Mouse (Mus musculus) heart, embryonic 12.5 days (tissue): ENCODE data around the gene Gm3164. TPM values are rescaled to one million over a fixed set of nuclear protein-coding genes. Genes with fewer than 3 reads are reported as not detected.
"Not testable (repeated sequence)": the region's sequence is repeated elsewhere in the genome, so short reads cannot be mapped to it uniquely, and the experiment has no call there.

Source experiments
- ATAC-seq: fragments of 200-750 bp; cut with Nextera tagmentation; 2 replicates; pipeline ENCODE4 v1.8.0; 2017; ENCODE audit warnings: moderate TSS enrichment, moderate library complexity; ENCODE audit not compliant: insufficient number of reproducible peaks, low FRiP score
- H3K27ac ChIP-seq: fragments of 300-500 bp; sonication (generic); 2 replicates; pipeline ENCODE4 v1.5.1; 2016; ENCODE audit warnings: mild to moderate bottlenecking, moderate library complexity; ENCODE audit not compliant: poor library complexity, severe bottlenecking
- H3K27me3 ChIP-seq: fragments of 300-500 bp; sonication (generic); replicated peaks from 2 replicates; pipeline ENCODE4 v1.6.1; 2016; ENCODE audit warnings: mild to moderate bottlenecking, moderate library complexity
- H3K36me3 ChIP-seq: fragments of 300-500 bp; sonication (generic); 2 replicates; pipeline ENCODE4 v1.6.1; 2016; ENCODE audit warnings: mild to moderate bottlenecking, moderate library complexity
- H3K4me1 ChIP-seq: fragments of 300-500 bp; sonication (generic); replicated peaks from 2 replicates; pipeline ENCODE4 v1.6.1; 2016; ENCODE audit warnings: mild to moderate bottlenecking
- H3K4me2 ChIP-seq: fragments of 300-500 bp; sonication (generic); 2 replicates; pipeline ENCODE4 v1.6.1; 2016; ENCODE audit warnings: mild to moderate bottlenecking, moderate library complexity
- H3K4me3 ChIP-seq: fragments of 300-500 bp; sonication (generic); 2 replicates; pipeline ENCODE4 v1.5.1; 2016; ENCODE audit warnings: mild to moderate bottlenecking
- H3K9ac ChIP-seq: fragments of 300-500 bp; sonication (generic); 2 replicates; pipeline ENCODE4 v1.6.1; 2016; ENCODE audit warnings: mild to moderate bottlenecking, moderate library complexity
- H3K9me3 ChIP-seq: fragments of 300-500 bp; sonication (generic); replicated peaks from 2 replicates; pipeline ENCODE4 v1.6.1; 2016; ENCODE audit warnings: mild to moderate bottlenecking, moderate library complexity
- WGBS: fragments of 180-500 bp; shearing (Covaris S2); methylation state at CpG from one replicate; pipeline ENCODE4 v1.1.7; 2016; 5-methylcytosine and 5-hydroxymethylcytosine counted together
- polyA plus RNA-seq: library from polyadenylated mRNA; unstranded; fragments of >200 nt; fragmentation: Nextera tagmentation; extraction: Ambion mirVana; gene quantifications from 2 replicates; pipeline ENCODE4 v1.2.1, GENCODE M21; 2016

Gm3164 gene
- polyA plus RNA-seq: 0.42 and 0.46 TPM in 2 replicates

DNA sequence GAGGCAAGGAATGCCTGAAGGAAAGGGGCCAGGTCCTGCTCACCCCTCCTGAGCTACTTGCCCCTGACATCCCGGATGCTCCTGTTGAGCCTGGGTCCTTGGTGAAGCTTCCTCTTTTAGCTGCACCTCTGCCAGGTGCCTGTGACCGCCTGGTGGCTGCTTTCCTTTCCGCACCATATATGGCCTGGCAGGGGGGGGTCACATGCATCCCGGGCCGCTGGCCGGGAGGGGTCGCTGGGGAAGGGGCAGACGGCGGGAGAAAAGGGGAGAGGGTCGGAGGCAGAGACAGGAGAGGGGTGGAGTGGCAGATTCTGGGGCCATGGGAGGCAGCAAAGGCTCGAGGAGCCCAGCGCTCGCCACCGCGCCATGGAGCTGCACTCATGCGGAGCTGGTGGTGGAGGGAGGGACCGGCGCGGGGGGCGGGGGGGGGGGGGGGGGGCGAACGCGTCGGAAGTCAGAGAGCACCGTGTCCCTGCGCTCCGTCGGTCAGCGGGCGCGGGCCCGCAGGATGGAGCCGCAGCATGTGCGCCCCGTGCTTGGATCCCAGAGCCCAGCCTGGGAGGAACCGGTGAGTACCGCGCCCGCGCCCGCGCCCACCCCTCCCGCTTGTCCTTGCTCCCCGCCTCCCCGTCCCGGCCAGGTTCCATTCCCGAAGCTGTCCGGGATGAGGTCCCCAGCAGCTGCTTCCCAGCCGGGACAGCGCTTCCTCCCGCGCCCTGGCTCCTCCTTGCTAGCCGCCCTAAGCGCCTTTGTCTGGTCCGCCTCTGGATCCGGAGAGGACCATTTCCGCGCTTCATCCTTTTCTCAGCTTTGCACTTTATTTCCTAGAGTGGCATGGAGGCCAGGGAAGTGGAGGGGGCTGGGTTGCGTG lies at the start of gene Gm3164:
TSS of gene Gm3164 (plus strand) at position 484 of the 871 bp plus-strand sequence.
- peak within 1 kb of the TSS; percentile 75 for H3K4me2 ChIP-seq
- 2% methylated on average over 26 of the region's 59 CpGs for WGBS
- not testable (repeated sequence) for H3K36me3 ChIP-seq, ATAC-seq, H3K27me3 ChIP-seq, H3K27ac ChIP-seq, H3K4me1 ChIP-seq, H3K9me3 ChIP-seq, H3K9ac ChIP-seq
- H3K4me3 ChIP-seq: peak within 1 kb of the TSS; percentile 47

DNA sequence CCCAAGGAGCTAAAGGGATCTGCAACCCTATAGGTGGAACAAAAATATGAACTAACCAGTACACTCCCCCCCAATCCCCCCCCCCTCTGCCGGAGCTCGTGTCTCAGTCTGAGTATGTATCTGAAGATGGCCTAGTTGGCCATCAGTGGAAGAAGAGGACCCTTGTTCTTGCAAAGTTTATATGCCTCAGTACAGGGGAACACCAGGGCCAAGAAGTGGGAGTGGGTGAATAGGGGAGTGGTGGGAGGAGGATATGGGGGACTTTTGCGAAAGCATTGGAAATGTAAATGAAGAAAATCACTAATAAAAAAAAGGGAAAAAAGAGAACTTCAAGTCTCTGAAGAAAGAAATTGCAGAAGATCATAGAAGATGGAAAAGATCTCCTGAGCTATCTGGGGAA lies 46.3 kb upstream of the Gm3164 start:
- not testable (repeated sequence) for H3K36me3 ChIP-seq, H3K9me3 ChIP-seq, H3K27ac ChIP-seq, H3K4me2 ChIP-seq, H3K4me3 ChIP-seq, H3K27me3 ChIP-seq, ATAC-seq, H3K9ac ChIP-seq, H3K4me1 ChIP-seq
- 70% methylated on average over 3 of the region's 3 CpGs for WGBS

DNA sequence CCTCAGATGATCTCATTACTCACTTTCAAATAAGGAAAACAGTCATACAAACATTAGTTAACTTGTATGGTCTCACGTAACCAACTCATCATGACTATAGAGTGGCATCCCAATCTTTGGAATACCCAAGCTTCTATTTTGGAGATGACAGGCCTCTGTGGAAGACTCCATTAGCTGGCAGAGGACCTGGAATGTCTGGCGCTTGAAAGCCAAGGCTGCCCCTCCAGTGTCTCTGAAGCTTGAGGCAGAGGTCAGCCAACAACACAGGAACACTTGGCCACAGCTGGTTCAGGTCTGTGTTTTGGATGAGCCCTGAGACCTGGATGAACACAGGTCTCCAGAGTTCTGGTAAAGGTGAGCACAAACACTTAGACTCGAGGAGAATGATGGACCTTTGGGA lies 45.6 kb upstream of the Gm3164 start:
- not testable (repeated sequence) for H3K9ac ChIP-seq

DNA sequence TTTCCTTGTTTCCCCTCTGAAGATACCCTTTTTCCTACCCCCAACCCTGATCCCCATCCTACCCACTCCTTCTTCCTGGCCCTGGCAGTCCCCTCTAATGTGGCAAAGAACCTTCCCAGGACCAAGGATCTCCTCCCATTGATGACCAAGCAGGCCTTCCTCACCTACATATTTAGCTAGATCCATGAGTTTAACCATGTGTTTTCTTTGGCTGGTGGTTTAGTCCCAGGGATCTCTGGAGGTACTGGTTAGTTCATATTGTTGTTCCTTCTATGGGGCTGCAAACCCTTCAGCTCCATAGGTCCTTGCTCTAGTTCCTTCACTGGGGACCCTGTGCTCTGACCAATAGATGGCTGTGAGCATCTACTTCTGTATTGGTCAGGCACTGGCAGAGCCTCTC lies 37.4 kb upstream of the Gm3164 start:
- H3K9me3 ChIP-seq, H3K27me3 ChIP-seq, H3K36me3 ChIP-seq, H3K4me1 ChIP-seq, H3K4me2 ChIP-seq, ATAC-seq, H3K9ac ChIP-seq, H3K27ac ChIP-seq, H3K4me3 ChIP-seq: not testable (repeated sequence)

More for the DNA sequence above, 45.6 kb upstream of the Gm3164 start:
- H3K4me3 ChIP-seq, H3K27ac ChIP-seq, H3K36me3 ChIP-seq, ATAC-seq, H3K9me3 ChIP-seq, H3K27me3 ChIP-seq, H3K4me1 ChIP-seq, H3K4me2 ChIP-seq: not testable (repeated sequence)
- WGBS: 65% methylated on average over 3 of the region's 3 CpGs

DNA sequence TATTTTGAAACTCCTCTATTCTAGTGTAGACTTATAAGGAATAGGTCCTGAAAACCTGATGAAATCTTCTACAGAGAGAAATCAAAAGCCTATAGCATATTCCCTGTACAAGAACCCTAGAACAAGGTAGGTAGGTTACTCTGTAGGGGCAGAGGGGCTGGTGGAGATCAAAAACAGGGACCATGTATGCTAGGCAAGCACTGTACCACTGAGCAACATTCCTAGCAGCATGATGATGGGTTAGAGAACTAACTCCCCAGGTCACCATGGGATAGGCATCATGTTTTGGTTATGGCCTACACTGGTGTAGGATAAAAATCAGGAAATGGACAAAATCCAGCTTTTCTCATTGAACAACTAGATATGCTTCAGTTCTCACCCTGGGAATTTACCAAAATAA lies 29.6 kb upstream of the Gm3164 start:
- not testable (repeated sequence) for H3K27ac ChIP-seq, H3K36me3 ChIP-seq, H3K4me3 ChIP-seq, H3K27me3 ChIP-seq, H3K4me2 ChIP-seq, H3K9ac ChIP-seq, ATAC-seq, H3K9me3 ChIP-seq, H3K4me1 ChIP-seq

DNA sequence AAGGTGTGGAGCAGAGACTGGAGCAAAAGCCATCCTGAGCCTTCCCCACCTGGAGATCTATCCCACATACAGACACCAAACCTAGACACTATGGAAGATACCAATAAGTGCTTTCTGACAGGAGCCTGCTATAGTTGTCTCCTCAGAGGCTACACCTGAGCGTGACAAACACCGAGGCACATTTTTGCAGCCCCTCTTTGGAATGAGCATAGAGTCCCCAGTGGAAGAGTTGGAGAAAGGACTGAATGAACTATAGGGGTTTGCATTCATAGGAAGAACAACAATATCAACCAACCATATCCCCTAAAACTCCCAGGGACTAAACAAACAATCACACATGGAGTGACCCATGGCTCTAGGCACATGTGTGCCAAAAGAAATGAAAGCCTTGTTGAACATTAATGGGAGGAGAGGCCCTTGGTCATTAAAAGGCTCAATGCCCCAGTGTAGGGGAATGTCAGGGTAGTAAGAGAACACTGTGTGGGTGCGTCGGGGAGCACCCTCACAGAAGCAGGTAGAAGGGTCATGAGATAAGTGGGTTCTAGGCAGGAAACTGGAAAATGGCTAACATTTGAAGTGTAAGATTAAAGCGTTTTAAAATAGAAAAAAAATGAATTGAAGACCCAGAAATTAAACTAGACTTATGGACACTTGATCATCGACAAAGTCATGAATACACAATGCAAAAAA lies 22.3 kb upstream of the Gm3164 start:
- H3K36me3 ChIP-seq, H3K4me3 ChIP-seq, H3K4me2 ChIP-seq, H3K27me3 ChIP-seq, H3K4me1 ChIP-seq, ATAC-seq, H3K9ac ChIP-seq, H3K9me3 ChIP-seq, H3K27ac ChIP-seq: not testable (repeated sequence)
- 85% methylated on average over 4 of the region's 6 CpGs for WGBS

DNA sequence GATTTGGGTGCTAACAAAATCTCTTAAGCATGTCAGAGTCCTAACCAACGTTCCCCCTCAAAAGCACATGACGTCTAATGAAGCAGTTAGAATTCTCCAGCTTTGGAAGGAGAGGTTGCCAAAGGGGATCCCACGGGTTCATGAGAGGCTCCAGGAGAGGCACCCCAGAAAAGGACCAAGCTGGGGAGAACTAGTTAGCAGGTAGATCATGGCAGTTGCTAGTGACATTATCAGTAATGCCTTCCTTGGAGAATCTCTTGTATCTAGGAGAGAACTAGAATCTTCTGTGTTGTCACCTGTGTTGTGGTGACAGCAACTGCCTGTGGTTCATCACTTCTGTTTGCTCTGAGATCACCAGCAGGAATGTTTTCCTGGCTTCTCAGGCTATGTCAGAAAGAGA lies 18.0 kb upstream of the Gm3164 start, which contains the start of gene Gm3159:
TSS of gene Gm3159 (plus strand) at position 301 of the 400 bp plus-strand sequence.
- H3K27me3 ChIP-seq, H3K9me3 ChIP-seq, ATAC-seq, H3K4me3 ChIP-seq, H3K4me1 ChIP-seq, H3K36me3 ChIP-seq, H3K27ac ChIP-seq, H3K9ac ChIP-seq, H3K4me2 ChIP-seq: not testable (repeated sequence)
- WGBS: 60% methylated on average over 3 of the region's 3 CpGs

DNA sequence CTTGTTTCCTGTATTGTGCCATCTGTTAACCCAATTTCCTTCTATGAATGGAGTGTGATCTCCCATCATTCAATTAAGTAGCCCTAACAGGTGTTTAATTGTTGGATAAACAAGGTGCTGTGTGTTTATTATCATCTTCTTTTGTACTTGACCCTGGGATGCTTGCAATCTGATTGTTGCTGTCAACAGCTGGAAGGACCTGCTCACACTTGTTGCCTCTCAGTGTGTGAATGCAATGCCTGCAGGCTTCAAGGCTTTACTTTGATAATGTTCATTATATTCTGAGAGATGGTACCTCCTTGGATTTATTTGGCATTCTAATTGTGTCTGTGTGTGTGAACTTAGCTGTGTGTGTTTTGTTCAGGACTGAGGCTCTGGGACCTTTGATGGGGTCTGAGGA lies 16.6 kb upstream of the Gm3164 start:
- H3K4me2 ChIP-seq, H3K27me3 ChIP-seq, H3K9ac ChIP-seq, H3K36me3 ChIP-seq, H3K27ac ChIP-seq, H3K9me3 ChIP-seq, ATAC-seq, H3K4me3 ChIP-seq, H3K4me1 ChIP-seq: not testable (repeated sequence)

DNA sequence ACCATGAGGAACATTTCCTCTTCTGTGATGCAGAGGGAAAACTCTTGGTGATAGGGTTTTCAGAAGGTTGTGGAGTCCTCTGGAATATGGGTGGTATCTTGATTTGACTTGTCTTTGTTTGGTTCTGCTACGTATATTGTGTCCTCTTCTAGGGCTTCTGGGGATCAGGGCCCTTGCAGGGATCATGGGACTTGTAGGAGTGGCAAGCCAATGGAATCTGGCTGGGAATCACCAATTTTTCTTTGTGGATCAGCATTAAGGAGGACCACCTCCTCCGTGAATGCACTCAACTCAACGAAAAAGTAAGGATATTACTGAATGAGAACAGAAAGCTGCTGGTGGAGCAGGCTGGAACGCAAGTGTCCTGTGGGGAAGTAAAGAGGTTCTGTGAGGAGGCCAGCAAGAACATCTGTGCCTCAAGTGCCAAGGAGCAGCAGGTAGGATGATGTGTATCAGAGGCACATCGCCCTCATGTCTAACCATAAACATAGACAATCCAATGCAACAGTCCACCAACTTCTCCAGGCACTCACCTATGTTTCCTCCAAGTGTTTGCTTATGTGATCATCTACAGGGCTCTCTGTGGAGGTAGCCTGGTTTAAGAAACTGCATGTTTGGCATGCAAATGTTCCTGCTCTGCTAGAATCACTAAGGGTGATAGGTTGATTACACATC lies 15.0 kb upstream of the Gm3164 start:
- H3K4me3 ChIP-seq, H3K36me3 ChIP-seq, ATAC-seq, H3K4me1 ChIP-seq, H3K9ac ChIP-seq, H3K4me2 ChIP-seq, H3K27ac ChIP-seq, H3K9me3 ChIP-seq, H3K27me3 ChIP-seq: not testable (repeated sequence)
- WGBS: 81% methylated on average over 5 of the region's 5 CpGs

DNA sequence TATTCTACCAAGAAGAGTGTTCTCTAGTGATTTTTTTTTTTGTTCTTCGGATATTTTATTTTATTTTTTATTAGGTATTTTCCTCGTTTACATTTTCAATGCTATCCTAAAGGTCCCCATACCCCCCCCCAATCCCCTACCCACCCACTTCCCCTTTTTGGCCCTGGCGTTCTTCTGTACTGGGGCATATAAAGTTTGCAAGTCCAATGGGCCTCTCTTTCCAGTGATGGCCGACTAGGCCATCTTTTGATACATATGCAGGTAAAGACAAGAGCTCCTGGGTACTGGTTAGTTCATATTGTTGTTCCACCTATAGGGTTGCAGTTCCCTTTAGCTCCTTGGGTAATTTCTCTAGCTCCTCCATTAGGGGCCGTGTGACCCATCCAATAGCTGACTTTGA lies 14.0 kb upstream of the Gm3164 start:
- ATAC-seq, H3K4me3 ChIP-seq, H3K9me3 ChIP-seq, H3K36me3 ChIP-seq, H3K4me1 ChIP-seq, H3K27me3 ChIP-seq, H3K27ac ChIP-seq, H3K9ac ChIP-seq, H3K4me2 ChIP-seq: not testable (repeated sequence)
- 62% methylated on average over 5 of the region's 5 CpGs for WGBS

DNA sequence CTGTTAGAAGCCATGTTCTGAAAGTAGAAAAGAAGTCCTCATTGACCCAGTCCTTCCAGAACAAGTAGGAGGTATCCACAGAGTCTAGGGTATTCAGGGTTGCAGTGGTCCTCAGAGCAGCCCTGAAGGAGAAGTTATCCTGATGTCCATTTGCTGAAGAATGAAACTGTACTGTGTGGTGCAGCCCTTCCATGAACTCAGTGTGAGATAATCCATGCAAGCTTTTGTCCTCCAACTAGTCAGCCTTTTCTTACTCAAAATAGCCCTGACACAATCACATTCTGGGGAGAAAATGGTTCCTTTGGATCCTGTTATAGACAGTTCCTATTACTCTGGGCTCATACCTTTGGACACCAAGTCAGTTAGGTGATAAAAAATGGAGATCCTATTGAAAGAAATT lies 11.4 kb upstream of the Gm3164 start:
- H3K36me3 ChIP-seq, H3K4me2 ChIP-seq, H3K27ac ChIP-seq, H3K27me3 ChIP-seq, ATAC-seq, H3K9ac ChIP-seq, H3K9me3 ChIP-seq, H3K4me1 ChIP-seq, H3K4me3 ChIP-seq: not testable (repeated sequence)
